Mouse (Mus musculus): Measurements from ENCODE around the gene Trim7.

GRCm38 (mm10) chr11:48845244-48845815 is 19.4 kb downstream of the Trim7 start:
- TF ChIP-seq CTCF (IDR thresholded peaks at IDR 0.05; ENCODE audit: extremely low read depth, insufficient read depth, insufficient read length, insufficient replicate concordance), result no peak
- TF ChIP-seq POLR2A (IDR thresholded peaks at IDR 0.05; ENCODE audit: low read depth, low read length), result no peak
